Mouse (Mus musculus): ENCODE measurements around the gene Ano9.

DNA sequence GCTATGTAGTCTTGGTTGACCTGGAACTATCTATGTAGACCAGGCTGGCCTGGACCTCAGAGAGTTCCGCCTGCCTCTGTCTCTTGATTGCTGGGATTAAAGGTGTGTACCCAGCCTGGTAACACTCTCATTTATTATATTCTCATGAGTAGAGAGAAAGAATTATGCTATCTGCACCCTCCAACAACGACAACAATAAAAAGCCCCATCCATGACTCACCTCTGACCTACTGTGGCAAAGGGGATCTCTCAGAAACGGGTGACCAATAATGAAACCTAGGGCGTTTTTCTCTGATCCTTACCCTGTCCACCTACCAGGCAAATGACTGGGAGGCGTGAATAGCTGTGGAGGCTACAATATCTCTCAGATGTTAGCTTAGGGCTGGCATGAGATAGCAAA is 20.4 kb downstream of the Ano9 start:
- no peak for TF ChIP-seq POLR2A (IDR thresholded peaks at IDR 0.05; ENCODE audit: control insufficient read depth in 1 of 2, insufficient read depth in 1 of 2, low read depth in 1 of 2, low read length in 2 of 2, poor library complexity in 1 of 2)
- TF ChIP-seq EP300 (IDR thresholded peaks at IDR 0.05; ENCODE audit: low read depth in 1 of 2, low read length in 2 of 2), result no peak
- no peak for TF ChIP-seq ETS1 (IDR thresholded peaks at IDR 0.05; ENCODE audit: low read depth, low read length)
- TF ChIP-seq CTCF (IDR thresholded peaks at IDR 0.05 in 2 of 3, conservative IDR thresholded peaks at IDR 0.05 in 1 of 3; ENCODE audit: control insufficient read depth in 1 of 3, insufficient read depth in 1 of 3, low read depth in 2 of 3, low read length in 3 of 3, poor library complexity in 1 of 3, severe bottlenecking in 1 of 3), result no peak
- TF ChIP-seq ELF1 (IDR thresholded peaks at IDR 0.05; ENCODE audit: low read depth, low read length), result no peak
- TF ChIP-seq SIN3A (IDR thresholded peaks at IDR 0.05; ENCODE audit: low read length), result no peak
- TF ChIP-seq TBP (IDR thresholded peaks at IDR 0.05; ENCODE audit: low read depth, low read length), result no peak
- no peak for TF ChIP-seq HCFC1 (IDR thresholded peaks at IDR 0.05; ENCODE audit: low read depth, low read length)
- no peak for TF ChIP-seq MXI1 (IDR thresholded peaks at IDR 0.05; ENCODE audit: low read depth, low read length)

Measured in MEL (cell line).